Mouse (Mus musculus) erythroblast, embryonic 14.5 days (primary cell): ENCODE measurements around the gene Best2.

Experiments
- GATA1 ChIP-seq: IDR thresholded peaks from 2 replicates; pipeline ENCODE4 v1.6.1; 2012; ENCODE audit warnings: low read length, inconsistent platforms, mixed read lengths
- TAL1 ChIP-seq: IDR thresholded peaks from 3 replicates; pipeline ENCODE4 v1.6.1; 2012; ENCODE audit warnings: low read length, inconsistent platforms, mixed read lengths

DNA sequence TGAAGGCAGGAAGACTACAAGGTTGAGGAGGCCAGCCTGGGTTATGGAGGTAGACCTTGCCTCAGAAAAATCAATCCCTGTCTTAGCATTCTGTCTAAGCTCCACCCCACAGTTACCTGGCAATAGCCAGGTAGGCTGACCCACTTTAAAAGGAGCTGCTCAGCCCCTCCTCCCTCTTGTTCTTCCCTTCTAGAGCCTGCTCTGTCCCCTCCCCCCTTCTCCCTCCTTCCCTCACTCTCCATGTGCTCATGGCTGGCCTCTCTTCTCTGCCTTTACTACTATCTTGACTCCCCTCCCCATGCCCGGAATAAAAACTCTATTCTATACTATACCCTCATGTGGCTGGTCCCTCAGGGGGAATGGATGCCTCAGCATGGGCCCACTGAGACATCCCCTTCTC lies 19.5 kb upstream of the Best2 start:
- TF ChIP-seq GATA1, result no peak
- TF ChIP-seq TAL1, result no peak
